Mouse (Mus musculus): ENCODE measurements around the gene Coq10a. TPM values are rescaled to one million over a fixed set of nuclear protein-coding genes. Genes with fewer than 3 reads are reported as not detected.

Coq10a gene
- polyA plus RNA-seq, 1 experiment from 2014 or later: 19.7 TPM

GRCm38 (mm10) chr10:128377940-128378448 is 9.2 kb upstream of the Coq10a start:
- TF ChIP-seq CTCF (IDR thresholded peaks at IDR 0.05; ENCODE audit: low read depth): no peak
- Histone ChIP-seq H3K9me3 (replicated peaks; ENCODE audit: low read length) (no peaks in the 10 kb centered on the region), H3K4me1 (replicated peaks; ENCODE audit: insufficient read depth, low read length) (peaks cover 6% of the 10 kb centered on the region; the same call in 1 of the 2 replicates), H3K27ac (peak overlapping the region; percentile 95), H3K36me3 (ENCODE audit: insufficient read depth, low read length) (peaks cover 35% of the 10 kb centered on the region), H3K9ac (ENCODE audit: low read depth, low read length) (peak overlapping the region; percentile 98), H3K4me3 (replicated peaks; ENCODE audit: low read depth, low read length) (peak overlapping the region; percentile 95), H3K4me2 (ENCODE audit: low read length) (peak overlapping the region; percentile 84), H3K27me3 (ENCODE audit: insufficient read depth, low read length) (no peaks in the 10 kb centered on the region)
- 53% methylated on average over 14 of the region's 14 CpGs for WGBS
- no peak for DNase-seq (ENCODE audit: low spot score)
- no peak for ATAC-seq (replicated peaks; ENCODE audit: low FRiP score, low read depth)

- 0% methylated on average over 37 of the region's 47 CpGs for WGBS
- ATAC-seq (replicated peaks; ENCODE audit: low FRiP score, low read depth): 0 out of 2 replicates have a peak, but pooled peaks have one; percentile 0
These were observed 8.6 kb upstream of the Coq10a start for GRCm38 (mm10) chr10:128377222-128377939.

GRCm38 (mm10) chr10:128376455-128377211 is 7.8 kb upstream of the Coq10a start, which contains the start of gene Ankrd52:
Ankrd52 (plus strand) TSS chr10:128377115.
- peak; percentile 92 for ATAC-seq (replicated peaks; ENCODE audit: low FRiP score, low read depth)
- DNase-seq (ENCODE audit: low spot score): peak; percentile 91
- TF ChIP-seq CTCF (IDR thresholded peaks at IDR 0.05; ENCODE audit: low read depth): peak; percentile 52

More at GRCm38 (mm10) chr10:128377222-128377939, 8.6 kb upstream of the Coq10a start:
- Histone ChIP-seq H3K36me3 (ENCODE audit: insufficient read depth, low read length) (peaks cover 29% of the 10 kb centered on the region), H3K27me3 (ENCODE audit: insufficient read depth, low read length) (no peaks in the 10 kb centered on the region), H3K9ac (ENCODE audit: low read depth, low read length) (peak overlapping the region; percentile 98), H3K4me3 (replicated peaks; ENCODE audit: low read depth, low read length) (peak overlapping the region; percentile 95), H3K4me2 (ENCODE audit: low read length) (peak overlapping the region; percentile 84), H3K27ac (peak overlapping the region; percentile 95), H3K4me1 (replicated peaks; ENCODE audit: insufficient read depth, low read length) (peaks cover 6% of the 10 kb centered on the region; the same call in 1 of the 2 replicates), H3K9me3 (replicated peaks; ENCODE audit: low read length) (no peaks in the 10 kb centered on the region)
- DNase-seq (ENCODE audit: low spot score): peak; percentile 71
- peak; percentile 6; the same call in 1 of the 2 replicates for TF ChIP-seq CTCF (IDR thresholded peaks at IDR 0.05; ENCODE audit: low read depth)

GRCm38 (mm10) chr10:128376099-128376454 is 7.3 kb upstream of the Coq10a start:
- H3K4me1 ChIP-seq (replicated peaks; ENCODE audit: insufficient read depth, low read length): peaks cover 6% of the 10 kb centered on the region; the same call in 1 of the 2 replicates
- peak overlapping the region; percentile 84 for H3K4me2 ChIP-seq (ENCODE audit: low read length)
- WGBS: 39% methylated on average over 4 of the region's 4 CpGs
- no peak for ATAC-seq (replicated peaks; ENCODE audit: low FRiP score, low read depth)
- H3K27ac ChIP-seq: peak overlapping the region; percentile 95
- H3K4me3 ChIP-seq (replicated peaks; ENCODE audit: low read depth, low read length): peak overlapping the region; percentile 95
- DNase-seq (ENCODE audit: low spot score): no peak
- no peaks in the 10 kb centered on the region for H3K27me3 ChIP-seq (ENCODE audit: insufficient read depth, low read length)
- TF ChIP-seq CTCF (IDR thresholded peaks at IDR 0.05; ENCODE audit: low read depth): no peak
- H3K36me3 ChIP-seq (ENCODE audit: insufficient read depth, low read length): peaks cover 21% of the 10 kb centered on the region
- peak overlapping the region; percentile 98 for H3K9ac ChIP-seq (ENCODE audit: low read depth, low read length)
- no peaks in the 10 kb centered on the region for H3K9me3 ChIP-seq (replicated peaks; ENCODE audit: low read length)

More at GRCm38 (mm10) chr10:128376455-128377211, 7.8 kb upstream of the Coq10a start, which contains the start of gene Ankrd52:
- Histone ChIP-seq H3K36me3 (ENCODE audit: insufficient read depth, low read length) (peaks cover 22% of the 10 kb centered on the region), H3K4me2 (ENCODE audit: low read length) (peak within 1 kb of the TSS; percentile 84), H3K4me1 (replicated peaks; ENCODE audit: insufficient read depth, low read length) (peaks cover 6% of the 10 kb centered on the region; the same call in 1 of the 2 replicates), H3K9me3 (replicated peaks; ENCODE audit: low read length) (no peaks in the 10 kb centered on the region), H3K27me3 (ENCODE audit: insufficient read depth, low read length) (no peaks in the 10 kb centered on the region), H3K9ac (ENCODE audit: low read depth, low read length) (peak within 1 kb of the TSS; percentile 98), H3K4me3 (replicated peaks; ENCODE audit: low read depth, low read length) (peak within 1 kb of the TSS; percentile 95), H3K27ac (peak within 1 kb of the TSS; percentile 95)
- 2% methylated on average over 45 of the region's 73 CpGs for WGBS

GRCm38 (mm10) chr10:128374393-128374792 is 5.6 kb upstream of the Coq10a start:
- Histone ChIP-seq H3K4me3 (replicated peaks; ENCODE audit: low read depth, low read length) (no peak overlapping the region), H3K4me1 (replicated peaks; ENCODE audit: insufficient read depth, low read length) (peaks cover 6% of the 10 kb centered on the region; the same call in 1 of the 2 replicates), H3K4me2 (ENCODE audit: low read length) (no peak overlapping the region), H3K27me3 (ENCODE audit: insufficient read depth, low read length) (no peaks in the 10 kb centered on the region), H3K9ac (ENCODE audit: low read depth, low read length) (no peak overlapping the region), H3K27ac (no peak overlapping the region), H3K36me3 (ENCODE audit: insufficient read depth, low read length) (peaks cover 6% of the 10 kb centered on the region), H3K9me3 (replicated peaks; ENCODE audit: low read length) (no peaks in the 10 kb centered on the region)
- ATAC-seq (replicated peaks; ENCODE audit: low FRiP score, low read depth): no peak
- peak; percentile 42; the same call in 1 of the 2 replicates for TF ChIP-seq CTCF (IDR thresholded peaks at IDR 0.05; ENCODE audit: low read depth)
- peak; percentile 11 for DNase-seq (ENCODE audit: low spot score)
- 85% methylated on average over 6 of the region's 6 CpGs for WGBS

Data from kidney, postnatal 0 days (tissue).